Mouse (Mus musculus) stomach, postnatal 0 days (tissue): ENCODE results near the gene Moap1.

Source experiments
- CTCF ChIP-seq: IDR thresholded peaks from 2 replicates; pipeline ENCODE4 v1.5.1; 2016; ENCODE audit warnings: antibody characterized with exemption, low read depth, mild to moderate bottlenecking, moderate library complexity
- EP300 ChIP-seq: optimal IDR thresholded peaks from 2 replicates; pipeline ENCODE3; 2016; ENCODE audit warnings: antibody characterized with exemption

DNA sequence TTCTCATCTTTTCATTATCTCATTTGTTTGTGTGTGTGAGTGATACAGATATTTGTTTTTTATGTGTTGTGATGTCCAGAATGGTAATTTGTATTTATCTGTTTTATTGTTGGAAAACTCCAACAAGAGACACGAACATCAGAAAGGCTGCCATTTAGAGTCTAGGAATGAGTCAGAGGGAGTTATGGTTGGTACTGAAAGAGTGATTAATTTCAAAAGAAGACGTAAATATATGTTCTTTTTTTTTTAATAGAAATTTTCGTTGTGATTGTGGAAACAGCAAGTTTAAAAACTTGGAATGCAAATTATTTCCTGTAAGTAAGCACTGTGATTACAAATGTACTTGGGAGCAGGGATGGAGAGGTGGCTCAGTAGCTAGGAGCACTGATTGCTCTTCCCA lies 18.2 kb upstream of the Moap1 start:
- no peak for TF ChIP-seq CTCF
- TF ChIP-seq EP300, result no peak
